Mouse (Mus musculus) megakaryocyte-erythroid progenitor cell, adult 5 weeks (primary cell): ENCODE results near the gene Olfr843. TPM values are rescaled to one million over a fixed set of nuclear protein-coding genes. Genes with fewer than 3 reads are reported as not detected.

Source experiments
- polyA plus RNA-seq: library from polyadenylated mRNA; stranded (reverse); fragments of >175 nt; gene quantifications from 2 replicates; pipeline ENCODE4 v1.2.3, GENCODE M21; 2012

The Olfr843 gene
- polyA plus RNA-seq: 0.01 TPM in 1 of 2 replicates, not detected in the other

GRCm38 (mm10) chr9:19251887-19252286 is at the start of gene Olfr843:
Gene Olfr843 (minus strand): TSS chr9:19251987.

Other genes starting within 250 kb of the Olfr843 start
- gene Olfr835, start 219.3 kb downstream of the Olfr843 start, polyA plus RNA-seq: not detected in 2 replicates
- not detected in 2 replicates for gene Olfr836, start 131.6 kb downstream of the Olfr843 start, polyA plus RNA-seq
- gene Olfr837, start 115.7 kb downstream of the Olfr843 start, polyA plus RNA-seq: not detected in 2 replicates
- gene Olfr839-ps1, start 74.7 kb downstream of the Olfr843 start, polyA plus RNA-seq: 0.01 TPM in 1 of 2 replicates, not detected in the other
- not detected in 2 replicates for gene Olfr844, start 64.4 kb upstream of the Olfr843 start, polyA plus RNA-seq
- gene Olfr845, start 84.5 kb upstream of the Olfr843 start, polyA plus RNA-seq: 0.04 TPM in 1 of 2 replicates, not detected in the other
- gene Olfr846, start 112.0 kb upstream of the Olfr843 start, polyA plus RNA-seq: 0.03 TPM in 1 of 2 replicates, not detected in the other
- gene Olfr847, start 126.7 kb upstream of the Olfr843 start, polyA plus RNA-seq: not detected in 2 replicates
- gene Olfr849, start 188.3 kb upstream of the Olfr843 start, polyA plus RNA-seq: not detected in 2 replicates
- gene Olfr850, start 226.3 kb upstream of the Olfr843 start, polyA plus RNA-seq: not detected in 2 replicates
- not detected in 2 replicates for gene Olfr851, start 241.3 kb upstream of the Olfr843 start, polyA plus RNA-seq